Mouse (Mus musculus) stomach, postnatal 0 days (tissue): ENCODE measurements around the gene Cabp4.

Source experiments
- CTCF ChIP-seq: IDR thresholded peaks from 2 replicates; pipeline ENCODE4 v1.5.1; 2016; ENCODE audit warnings: antibody characterized with exemption, low read depth, mild to moderate bottlenecking, moderate library complexity
- EP300 ChIP-seq: optimal IDR thresholded peaks from 2 replicates; pipeline ENCODE3; 2016; ENCODE audit warnings: antibody characterized with exemption

GRCm38 (mm10) chr19:4121097-4121805 lies 22.6 kb downstream of the Cabp4 start:
- TF ChIP-seq CTCF = no peak
- TF ChIP-seq EP300 = no peak
